Mouse (Mus musculus) lung, embryonic 14.5 days (tissue): ENCODE measurements around the gene Sept1. TPM values are rescaled to one million over a fixed set of nuclear protein-coding genes. Genes with fewer than 3 reads are reported as not detected.

ENCODE experiments used
- ATAC-seq: fragments of 200-750 bp; cut with Nextera tagmentation; 2 replicates; pipeline ENCODE4 v1.8.0; 2017; ENCODE audit warnings: mild to moderate bottlenecking, moderate TSS enrichment, moderate library complexity; ENCODE audit not compliant: insufficient read depth
- DNase-seq: peaks from one replicate; pipeline ENCODE4 v3.0.0-alpha.2; 2015
- H3K27ac ChIP-seq: fragments of 300-500 bp; sonication (generic); 2 replicates; pipeline ENCODE4 v1.5.1; 2014; ENCODE audit warnings: low read depth, mild to moderate bottlenecking, moderate library complexity
- H3K27me3 ChIP-seq: fragments of 300-500 bp; sonication (generic); 2 replicates; pipeline ENCODE4 v1.6.1; 2014; ENCODE audit warnings: low read length, control low read depth; ENCODE audit not compliant: insufficient read depth
- H3K36me3 ChIP-seq: fragments of 300-500 bp; sonication (generic); 2 replicates; pipeline ENCODE4 v1.6.1; 2014; ENCODE audit warnings: control low read depth; ENCODE audit not compliant: insufficient read depth
- H3K4me1 ChIP-seq: fragments of 300-500 bp; sonication (generic); 2 replicates; pipeline ENCODE4 v1.6.1; 2014; ENCODE audit warnings: antibody characterized with exemption, control low read depth; ENCODE audit not compliant: insufficient read depth
- H3K4me2 ChIP-seq: fragments of 300-500 bp; sonication (generic); 2 replicates; pipeline ENCODE4 v1.6.1; 2014; ENCODE audit warnings: mild to moderate bottlenecking
- H3K4me3 ChIP-seq: fragments of 300-500 bp; sonication (generic); 2 replicates; pipeline ENCODE4 v1.5.1; 2014; ENCODE audit warnings: low read depth, low read length
- H3K9ac ChIP-seq: fragments of 300-500 bp; sonication (generic); 2 replicates; pipeline ENCODE4 v1.6.1; 2014
- H3K9me3 ChIP-seq: fragments of 300-500 bp; sonication (generic); 2 replicates; pipeline ENCODE4 v1.6.1; 2016; ENCODE audit warnings: low read depth, low read length, control low read depth
- CTCF ChIP-seq: IDR thresholded peaks from 2 replicates; pipeline ENCODE4 v1.5.1; 2016; ENCODE audit warnings: antibody characterized with exemption, low read depth
- whole genome bisulfite sequencing: fragments of 180-500 bp; shearing (Covaris S2); extraction: QIAGEN DNeasy Blood & Tissue Kit; methylation state at CpG from one replicate; pipeline ENCODE4 v1.1.7; 2014; 5-methylcytosine and 5-hydroxymethylcytosine counted together
- polyA plus RNA-seq: library from polyadenylated mRNA; unstranded; fragments of >200 nt; fragmentation: Nextera tagmentation; extraction: Ambion mirVana; gene quantifications from 2 replicates; pipeline ENCODE4 v1.2.1, GENCODE M21; 2014

Gene Sept1
- polyA plus RNA-seq, 1 experiment from 2014 or later = 20.3 TPM

- Histone ChIP-seq H3K9ac (no peak overlapping the region), H3K4me1 (no peaks in the 10 kb centered on the region), H3K4me2 (no peak overlapping the region), H3K27me3 (peaks cover 4% of the 10 kb centered on the region; the same call in 1 of the 2 replicates), H3K4me3 (no peak overlapping the region), H3K36me3 (no peaks in the 10 kb centered on the region), H3K9me3 (0 out of 2 replicates have a peak, but pooled peaks cover 3% of the 10 kb centered on the region), H3K27ac (no peak overlapping the region; the same call in 1 of the 2 replicates)
- WGBS = 87% methylated on average over 4 of the region's 4 CpGs
- DNase-seq (no peak), ATAC-seq (no peak)
- no peak for TF ChIP-seq CTCF
Measured at GRCm38 (mm10) chr7:127218670-127219069, 14.3 kb downstream of the Sept1 start.

GRCm38 (mm10) chr7:127217901-127218642 lies 14.9 kb downstream of the Sept1 start:
- H3K36me3 ChIP-seq = no peaks in the 10 kb centered on the region
- H3K27ac ChIP-seq = no peak overlapping the region
- no peak for TF ChIP-seq CTCF
- H3K27me3 ChIP-seq = peaks cover 4% of the 10 kb centered on the region; the same call in 1 of the 2 replicates
- no peak overlapping the region for H3K4me3 ChIP-seq
- no peak for ATAC-seq
- H3K9me3 ChIP-seq = 0 out of 2 replicates have a peak, but pooled peaks cover 3% of the 10 kb centered on the region
- H3K4me1 ChIP-seq = no peaks in the 10 kb centered on the region
- no peak overlapping the region for H3K9ac ChIP-seq
- no peak overlapping the region for H3K4me2 ChIP-seq
- no peak for DNase-seq
- WGBS = 70% methylated on average over 10 of the region's 10 CpGs

- TF ChIP-seq CTCF = no peak
- no peak overlapping the region for H3K27ac ChIP-seq
- H3K36me3 ChIP-seq = no peaks in the 10 kb centered on the region
- H3K9ac ChIP-seq = no peak overlapping the region; the same call in 1 of the 2 replicates
- H3K4me2 ChIP-seq = no peak overlapping the region
- peaks cover 4% of the 10 kb centered on the region; the same call in 1 of the 2 replicates for H3K27me3 ChIP-seq
- ATAC-seq = no peak
- no peak overlapping the region for H3K4me3 ChIP-seq
- no peaks in the 10 kb centered on the region for H3K4me1 ChIP-seq
- 0 out of 2 replicates have a peak, but pooled peaks cover 3% of the 10 kb centered on the region for H3K9me3 ChIP-seq
- DNase-seq = no peak
- WGBS = 87% methylated on average over 6 of the region's 6 CpGs
Measured at GRCm38 (mm10) chr7:127217475-127217874, 15.5 kb downstream of the Sept1 start.

- peaks cover 4% of the 10 kb centered on the region; the same call in 1 of the 2 replicates for H3K27me3 ChIP-seq
- DNase-seq (no peak), ATAC-seq (no peak)
- H3K9ac ChIP-seq = no peak overlapping the region
- H3K4me1 ChIP-seq = no peaks in the 10 kb centered on the region
- H3K9me3 ChIP-seq = no peaks in the 10 kb centered on the region
- H3K4me2 ChIP-seq = no peak overlapping the region
- TF ChIP-seq CTCF = no peak
- H3K27ac ChIP-seq = no peak overlapping the region
- H3K36me3 ChIP-seq = no peaks in the 10 kb centered on the region
- 81% methylated on average over 5 of the region's 5 CpGs for WGBS
- no peak overlapping the region for H3K4me3 ChIP-seq
Measured at GRCm38 (mm10) chr7:127216307-127216706, 16.6 kb downstream of the Sept1 start.

GRCm38 (mm10) chr7:127214981-127215871 lies 17.7 kb downstream of the Sept1 start:
- ATAC-seq = peak; percentile 47; the same call in 1 of the 2 replicates
- Histone ChIP-seq H3K9ac (peak overlapping the region; percentile 47), H3K4me2 (peak overlapping the region; percentile 62)

GRCm38 (mm10) chr7:127214521-127214920 lies 18.4 kb downstream of the Sept1 start:
- H3K4me1 ChIP-seq = no peaks in the 10 kb centered on the region; the same call in 1 of the 2 replicates
- ATAC-seq (no peak), DNase-seq (peak; percentile 25)
- peak overlapping the region; percentile 62 for H3K4me2 ChIP-seq
- no peaks in the 10 kb centered on the region for H3K9me3 ChIP-seq
- H3K36me3 ChIP-seq = no peaks in the 10 kb centered on the region
- H3K4me3 ChIP-seq = peak overlapping the region; percentile 33; the same call in 1 of the 2 replicates
- no peak overlapping the region for H3K27ac ChIP-seq
- H3K27me3 ChIP-seq = peaks cover 4% of the 10 kb centered on the region; the same call in 1 of the 2 replicates
- no peak for TF ChIP-seq CTCF
- peak overlapping the region; percentile 47; the same call in 1 of the 2 replicates for H3K9ac ChIP-seq
- WGBS = 31% methylated on average over 21 of the region's 21 CpGs

More at GRCm38 (mm10) chr7:127214981-127215871, 17.7 kb downstream of the Sept1 start:
- Histone ChIP-seq H3K27ac (no peak overlapping the region), H3K27me3 (peaks cover 4% of the 10 kb centered on the region; the same call in 1 of the 2 replicates), H3K9me3 (no peaks in the 10 kb centered on the region), H3K36me3 (no peaks in the 10 kb centered on the region), H3K4me1 (no peaks in the 10 kb centered on the region), H3K4me3 (peak overlapping the region; percentile 33)
- WGBS = 24% methylated on average over 33 of the region's 33 CpGs
- TF ChIP-seq CTCF = peak; percentile 89
- peak; percentile 89 for DNase-seq

GRCm38 (mm10) chr7:127213930-127214329 lies 19.0 kb downstream of the Sept1 start:
- ATAC-seq (no peak), DNase-seq (no peak)
- no peak overlapping the region for H3K9ac ChIP-seq
- H3K4me1 ChIP-seq = no peaks in the 10 kb centered on the region; the same call in 1 of the 2 replicates
- H3K27me3 ChIP-seq = peaks cover 4% of the 10 kb centered on the region; the same call in 1 of the 2 replicates
- no peak overlapping the region for H3K27ac ChIP-seq
- 53% methylated on average over 12 of the region's 12 CpGs for WGBS
- H3K4me2 ChIP-seq = no peak overlapping the region
- H3K9me3 ChIP-seq = no peaks in the 10 kb centered on the region
- TF ChIP-seq CTCF = no peak
- no peaks in the 10 kb centered on the region for H3K36me3 ChIP-seq
- H3K4me3 ChIP-seq = no peak overlapping the region
